Mouse (Mus musculus): ENCODE data around the gene Fam83e.

- TF ChIP-seq CTCF (IDR thresholded peaks at IDR 0.05; ENCODE audit: borderline replicate concordance, insufficient read depth, low read depth, low read length) (no peak), POLR2A (IDR thresholded peaks at IDR 0.05; ENCODE audit: borderline replicate concordance, insufficient read depth, low read length) (no peak)
Measured at GRCm38 (mm10) chr7:45727625-45728024, 6.6 kb downstream of the Fam83e start.
